Mouse (Mus musculus): ENCODE results near the gene Endod1. TPM values are rescaled to one million over a fixed set of nuclear protein-coding genes. Genes with fewer than 3 reads are reported as not detected.

The Endod1 gene
- 6.6 and 6.7 TPM in 2 replicates for polyA plus RNA-seq (2014; fragmentation: Nextera tagmentation; extraction: Ambion mirVana)

- peak; percentile 64 for DNase-seq (ENCODE audit: low spot score)
- H3K4me3 ChIP-seq (ENCODE audit: low read depth, low read length) = peak within 1 kb of the TSS; percentile 61
- peak within 1 kb of the TSS; percentile 96 for H3K4me2 ChIP-seq (ENCODE audit: low read depth, low read length, severe bottlenecking)
- peaks cover 8% of the 10 kb centered on the region; the same call in 1 of the 2 replicates for H3K4me1 ChIP-seq (replicated peaks; ENCODE audit: control insufficient read depth, insufficient read depth, low read length)
- no peaks in the 10 kb centered on the region for H3K36me3 ChIP-seq (ENCODE audit: control insufficient read depth, insufficient read depth, low read length)
- WGBS = 4% methylated on average over 8 of the region's 8 CpGs
- H3K9me3 ChIP-seq (ENCODE audit: control insufficient read depth, low read length) = no peaks in the 10 kb centered on the region
- H3K9ac ChIP-seq (ENCODE audit: low read length) = peak within 1 kb of the TSS; percentile 68
- H3K27me3 ChIP-seq (ENCODE audit: control insufficient read depth, insufficient read depth, low read length) = no peaks in the 10 kb centered on the region
- peak; percentile 53 for ATAC-seq (replicated peaks; ENCODE audit: low FRiP score)
- peak within 1 kb of the TSS; percentile 15; the same call in 1 of the 2 replicates for H3K27ac ChIP-seq (ENCODE audit: low read depth, low read length)
These were observed at the start of gene Endod1 for GRCm38 (mm10) chr9:14381353-14382055. Gene Endod1, minus strand, starts transcription at chr9:14381507.

GRCm38 (mm10) chr9:14409153-14409552 lies 27.8 kb upstream of the Endod1 start:
- no peak overlapping the region for H3K27ac ChIP-seq (ENCODE audit: low read depth, low read length)
- H3K4me3 ChIP-seq (ENCODE audit: low read depth, low read length) = no peak overlapping the region
- no peak overlapping the region for H3K4me2 ChIP-seq (ENCODE audit: low read depth, low read length, severe bottlenecking)
- WGBS = 90% methylated on average over 5 of the region's 5 CpGs
- no peaks in the 10 kb centered on the region for H3K27me3 ChIP-seq (ENCODE audit: control insufficient read depth, insufficient read depth, low read length)
- ATAC-seq (replicated peaks; ENCODE audit: low FRiP score) = no peak
- H3K9me3 ChIP-seq (ENCODE audit: control insufficient read depth, low read length) = no peaks in the 10 kb centered on the region
- H3K36me3 ChIP-seq (ENCODE audit: control insufficient read depth, insufficient read depth, low read length) = no peaks in the 10 kb centered on the region
- DNase-seq (ENCODE audit: low spot score) = no peak
- H3K4me1 ChIP-seq (replicated peaks; ENCODE audit: control insufficient read depth, insufficient read depth, low read length) = no peaks in the 10 kb centered on the region
- H3K9ac ChIP-seq (ENCODE audit: low read length) = no peak overlapping the region

- no peak overlapping the region for H3K4me2 ChIP-seq (ENCODE audit: low read depth, low read length, severe bottlenecking)
- H3K27ac ChIP-seq (ENCODE audit: low read depth, low read length) = no peak overlapping the region
- H3K36me3 ChIP-seq (ENCODE audit: control insufficient read depth, insufficient read depth, low read length) = no peaks in the 10 kb centered on the region
- WGBS = 83% methylated on average over 4 of the region's 4 CpGs
- H3K27me3 ChIP-seq (ENCODE audit: control insufficient read depth, insufficient read depth, low read length) = no peaks in the 10 kb centered on the region
- no peak overlapping the region for H3K9ac ChIP-seq (ENCODE audit: low read length)
- DNase-seq (ENCODE audit: low spot score) (no peak), ATAC-seq (replicated peaks; ENCODE audit: low FRiP score) (no peak)
- no peaks in the 10 kb centered on the region for H3K9me3 ChIP-seq (ENCODE audit: control insufficient read depth, low read length)
- H3K4me1 ChIP-seq (replicated peaks; ENCODE audit: control insufficient read depth, insufficient read depth, low read length) = no peaks in the 10 kb centered on the region
- no peak overlapping the region for H3K4me3 ChIP-seq (ENCODE audit: low read depth, low read length)
These were observed 26.7 kb upstream of the Endod1 start for GRCm38 (mm10) chr9:14408044-14408443.

- Histone ChIP-seq H3K4me1 (replicated peaks; ENCODE audit: control insufficient read depth, insufficient read depth, low read length) (no peaks in the 10 kb centered on the region), H3K27ac (ENCODE audit: low read depth, low read length) (no peak overlapping the region), H3K9ac (ENCODE audit: low read length) (no peak overlapping the region), H3K9me3 (ENCODE audit: control insufficient read depth, low read length) (no peaks in the 10 kb centered on the region), H3K4me2 (ENCODE audit: low read depth, low read length, severe bottlenecking) (no peak overlapping the region), H3K36me3 (ENCODE audit: control insufficient read depth, insufficient read depth, low read length) (no peaks in the 10 kb centered on the region), H3K4me3 (ENCODE audit: low read depth, low read length) (no peak overlapping the region), H3K27me3 (ENCODE audit: control insufficient read depth, insufficient read depth, low read length) (no peaks in the 10 kb centered on the region)
- no peak for ATAC-seq (replicated peaks; ENCODE audit: low FRiP score)
- 73% methylated on average over 1 of the region's 1 CpGs for WGBS
- DNase-seq (ENCODE audit: low spot score) = no peak
These were observed 24.7 kb upstream of the Endod1 start for GRCm38 (mm10) chr9:14406056-14406455.

GRCm38 (mm10) chr9:14402099-14402498 lies 20.8 kb upstream of the Endod1 start:
- WGBS = 89% methylated on average over 1 of the region's 1 CpGs
- no peak for ATAC-seq (replicated peaks; ENCODE audit: low FRiP score)

GRCm38 (mm10) chr9:14400392-14400791 lies 19.1 kb upstream of the Endod1 start:
- ATAC-seq (replicated peaks; ENCODE audit: low FRiP score) = no peak

More at GRCm38 (mm10) chr9:14402099-14402498, 20.8 kb upstream of the Endod1 start:
- no peaks in the 10 kb centered on the region for H3K27me3 ChIP-seq (ENCODE audit: control insufficient read depth, insufficient read depth, low read length)
- no peak overlapping the region for H3K4me3 ChIP-seq (ENCODE audit: low read depth, low read length)
- DNase-seq (ENCODE audit: low spot score) = no peak
- no peak overlapping the region for H3K4me2 ChIP-seq (ENCODE audit: low read depth, low read length, severe bottlenecking)
- H3K36me3 ChIP-seq (ENCODE audit: control insufficient read depth, insufficient read depth, low read length) = no peaks in the 10 kb centered on the region
- no peaks in the 10 kb centered on the region for H3K4me1 ChIP-seq (replicated peaks; ENCODE audit: control insufficient read depth, insufficient read depth, low read length)
- no peak overlapping the region for H3K27ac ChIP-seq (ENCODE audit: low read depth, low read length)
- no peak overlapping the region for H3K9ac ChIP-seq (ENCODE audit: low read length)
- H3K9me3 ChIP-seq (ENCODE audit: control insufficient read depth, low read length) = no peaks in the 10 kb centered on the region

GRCm38 (mm10) chr9:14398946-14399345 lies 17.6 kb upstream of the Endod1 start:
- H3K36me3 ChIP-seq (ENCODE audit: control insufficient read depth, insufficient read depth, low read length) = no peaks in the 10 kb centered on the region
- no peak overlapping the region for H3K27ac ChIP-seq (ENCODE audit: low read depth, low read length)
- no peak overlapping the region for H3K9ac ChIP-seq (ENCODE audit: low read length)
- H3K4me2 ChIP-seq (ENCODE audit: low read depth, low read length, severe bottlenecking) = no peak overlapping the region
- H3K4me1 ChIP-seq (replicated peaks; ENCODE audit: control insufficient read depth, insufficient read depth, low read length) = no peaks in the 10 kb centered on the region
- no peak overlapping the region for H3K4me3 ChIP-seq (ENCODE audit: low read depth, low read length)
- 87% methylated on average over 1 of the region's 1 CpGs for WGBS
- no peak for DNase-seq (ENCODE audit: low spot score)
- no peak for ATAC-seq (replicated peaks; ENCODE audit: low FRiP score)
- H3K27me3 ChIP-seq (ENCODE audit: control insufficient read depth, insufficient read depth, low read length) = no peaks in the 10 kb centered on the region
- H3K9me3 ChIP-seq (ENCODE audit: control insufficient read depth, low read length) = no peaks in the 10 kb centered on the region

More at GRCm38 (mm10) chr9:14400392-14400791, 19.1 kb upstream of the Endod1 start:
- Histone ChIP-seq H3K4me2 (ENCODE audit: low read depth, low read length, severe bottlenecking) (no peak overlapping the region), H3K27ac (ENCODE audit: low read depth, low read length) (no peak overlapping the region), H3K9me3 (ENCODE audit: control insufficient read depth, low read length) (no peaks in the 10 kb centered on the region), H3K36me3 (ENCODE audit: control insufficient read depth, insufficient read depth, low read length) (no peaks in the 10 kb centered on the region), H3K4me1 (replicated peaks; ENCODE audit: control insufficient read depth, insufficient read depth, low read length) (no peaks in the 10 kb centered on the region), H3K4me3 (ENCODE audit: low read depth, low read length) (no peak overlapping the region), H3K27me3 (ENCODE audit: control insufficient read depth, insufficient read depth, low read length) (no peaks in the 10 kb centered on the region), H3K9ac (ENCODE audit: low read length) (no peak overlapping the region)
- 90% methylated on average over 5 of the region's 5 CpGs for WGBS
- DNase-seq (ENCODE audit: low spot score) = no peak

GRCm38 (mm10) chr9:14398084-14398483 lies 16.8 kb upstream of the Endod1 start:
- H3K4me2 ChIP-seq (ENCODE audit: low read depth, low read length, severe bottlenecking) = no peak overlapping the region
- no peak for DNase-seq (ENCODE audit: low spot score)
- 61% methylated on average over 1 of the region's 1 CpGs for WGBS

GRCm38 (mm10) chr9:14397449-14397819 lies 16.1 kb upstream of the Endod1 start:
- Histone ChIP-seq H3K4me3 (ENCODE audit: low read depth, low read length) (no peak overlapping the region), H3K27me3 (ENCODE audit: control insufficient read depth, insufficient read depth, low read length) (no peaks in the 10 kb centered on the region), H3K27ac (ENCODE audit: low read depth, low read length) (no peak overlapping the region), H3K4me2 (ENCODE audit: low read depth, low read length, severe bottlenecking) (no peak overlapping the region), H3K4me1 (replicated peaks; ENCODE audit: control insufficient read depth, insufficient read depth, low read length) (no peaks in the 10 kb centered on the region), H3K9ac (ENCODE audit: low read length) (no peak overlapping the region), H3K36me3 (ENCODE audit: control insufficient read depth, insufficient read depth, low read length) (no peaks in the 10 kb centered on the region), H3K9me3 (ENCODE audit: control insufficient read depth, low read length) (no peaks in the 10 kb centered on the region)
- WGBS = 89% methylated on average over 6 of the region's 6 CpGs
- ATAC-seq (replicated peaks; ENCODE audit: low FRiP score) (no peak), DNase-seq (ENCODE audit: low spot score) (no peak)

More at GRCm38 (mm10) chr9:14398084-14398483, 16.8 kb upstream of the Endod1 start:
- Histone ChIP-seq H3K9ac (ENCODE audit: low read length) (no peak overlapping the region), H3K36me3 (ENCODE audit: control insufficient read depth, insufficient read depth, low read length) (no peaks in the 10 kb centered on the region), H3K4me3 (ENCODE audit: low read depth, low read length) (no peak overlapping the region), H3K4me1 (replicated peaks; ENCODE audit: control insufficient read depth, insufficient read depth, low read length) (no peaks in the 10 kb centered on the region), H3K27me3 (ENCODE audit: control insufficient read depth, insufficient read depth, low read length) (no peaks in the 10 kb centered on the region), H3K9me3 (ENCODE audit: control insufficient read depth, low read length) (no peaks in the 10 kb centered on the region), H3K27ac (ENCODE audit: low read depth, low read length) (no peak overlapping the region)
- no peak for ATAC-seq (replicated peaks; ENCODE audit: low FRiP score)
